10 mouse cellular contexts compared by ENCODE assay signal in genomic region chr5:31876216-31876974, GRCm38 (mm10).
A peak's percentile ranks its signal among the peaks of the same experiment; 100 is the strongest.
DNase-seq lines count a peak whose midpoint lies in the region; ATAC-seq lines count a peak whose summit lies in the region.
"Had no signal": no experiment of that assay in that cellular context is flagged by ENCODE, and none has a peak within 500 bp of the region (broad histone marks: within the 10 kb centered on the region; RNA-seq: fewer than 3 reads in every experiment).

No protein-coding gene starts in this region.

- H3K4me2 ChIP-seq in liver, embryonic 12.5 days: no peak overlapping the region
- H3K4me2 ChIP-seq in midbrain, embryonic 11.5 days: no peak overlapping the region
- H3K4me2 ChIP-seq: limb, embryonic 12.5 days had no signal

- no peaks in the 10 kb centered on the region for H3K4me1 ChIP-seq in liver, embryonic 12.5 days
- H3K4me1 ChIP-seq in forebrain, embryonic 10.5 days: no peaks in the 10 kb centered on the region
- no peaks in the 10 kb centered on the region for H3K4me1 ChIP-seq in midbrain, embryonic 11.5 days (ENCODE audit: control insufficient read depth, insufficient read depth, low read length)
- H3K4me1 ChIP-seq: limb, embryonic 12.5 days had no signal

- no peaks in the 10 kb centered on the region for H3K9me3 ChIP-seq in liver, embryonic 12.5 days (replicated peaks)
- H3K9me3 ChIP-seq in forebrain, embryonic 10.5 days: no peaks in the 10 kb centered on the region
- H3K9me3 ChIP-seq in midbrain, embryonic 11.5 days (ENCODE audit: control insufficient read depth, low read length): no peaks in the 10 kb centered on the region
- H3K9me3 ChIP-seq: G1E; limb, embryonic 12.5 days had no signal

- 40% methylated on average over 8 of the region's 8 CpGs for WGBS in liver, embryonic 12.5 days (ENCODE audit: insufficient replicate concordance)
- WGBS in forebrain, embryonic 10.5 days: 90% methylated on average over 8 of the region's 8 CpGs
- 85% methylated on average over 8 of the region's 8 CpGs for WGBS in midbrain, embryonic 11.5 days

- intact Hi-C loops in gastrocnemius, postnatal 14 days (cut with DNase I; ENCODE audit: low total_unique reads): no loop called here

- H3K27ac ChIP-seq in liver, embryonic 12.5 days: 0 out of 2 replicates have a peak overlapping the region, but pooled peaks have one; percentile 30
- no peak overlapping the region for H3K27ac ChIP-seq in forebrain, embryonic 10.5 days
- no peak overlapping the region for H3K27ac ChIP-seq in midbrain, embryonic 11.5 days (ENCODE audit: low read depth, low read length)
- H3K27ac ChIP-seq: limb, embryonic 12.5 days had no signal

- no peak overlapping the region for H3K9ac ChIP-seq in liver, embryonic 12.5 days
- no peak overlapping the region for H3K9ac ChIP-seq in midbrain, embryonic 11.5 days (ENCODE audit: low read length)
- H3K9ac ChIP-seq: limb, embryonic 12.5 days had no signal

- H3K27me3 ChIP-seq in liver, embryonic 12.5 days (replicated peaks): no peaks in the 10 kb centered on the region
- no peaks in the 10 kb centered on the region for H3K27me3 ChIP-seq in forebrain, embryonic 10.5 days (ENCODE audit: poor library complexity, severe bottlenecking)
- H3K27me3 ChIP-seq in midbrain, embryonic 11.5 days (ENCODE audit: control insufficient read depth, insufficient read depth, low read length): no peaks in the 10 kb centered on the region
- H3K27me3 ChIP-seq: limb, embryonic 12.5 days had no signal

- no peak overlapping the region for H3K4me3 ChIP-seq in liver, embryonic 12.5 days
- H3K4me3 ChIP-seq in forebrain, embryonic 10.5 days: no peak overlapping the region
- H3K4me3 ChIP-seq in midbrain, embryonic 11.5 days (ENCODE audit: low read depth, low read length): no peak overlapping the region
- H3K4me3 ChIP-seq: limb, embryonic 12.5 days had no signal

- no peaks in the 10 kb centered on the region for H3K36me3 ChIP-seq in liver, embryonic 12.5 days
- H3K36me3 ChIP-seq in forebrain, embryonic 10.5 days (replicated peaks): no peaks in the 10 kb centered on the region
- H3K36me3 ChIP-seq in midbrain, embryonic 11.5 days (ENCODE audit: control insufficient read depth, insufficient read depth, low read length): no peaks in the 10 kb centered on the region
- H3K36me3 ChIP-seq: limb, embryonic 12.5 days had no signal

- ATAC-seq in liver, embryonic 12.5 days: no peak
- ATAC-seq in midbrain, embryonic 11.5 days (ENCODE audit: low FRiP score): no peak

- DNase-seq in liver: no peak
- peak; percentile 30 for DNase-seq in gastrocnemius, postnatal 14 days
- DNase-seq in heart, postnatal 4 days: peak; percentile 49
- peak; percentile 81 for DNase-seq in skeletal muscle tissue, adult 2 months (ENCODE audit: low read depth, low spot score)
- no peak for DNase-seq in forebrain, embryonic 10.5 days (ENCODE audit: extremely low spot score, low spot score)
- DNase-seq in midbrain, embryonic 11.5 days (ENCODE audit: low spot score, missing footprints): no peak
- no peak for DNase-seq in frontal cortex, postnatal 25 days (ENCODE audit: low spot score in 2 of 2)

Comparison
In these comparisons a context has a peak if more than half of its experiments do, and no peak if none do; other contexts are left out.
1. DNase-seq: peak in gastrocnemius, postnatal 14 days (single experiment), heart, postnatal 4 days (single experiment) and skeletal muscle tissue, adult 2 months (single experiment); none in liver (single experiment), forebrain, embryonic 10.5 days (single experiment), midbrain, embryonic 11.5 days (single experiment) and frontal cortex, postnatal 25 days (0 of 2).